Mouse (Mus musculus) heart, adult 2 months (tissue): ENCODE measurements at regions not wholly inside any gene's neighbourhood (a gene's known extent, or its start where the extent isn't known, plus 50 kb on each side); places are given as distances from the start of the nearest gene placed in this dataset.

Experiments
- CTCF ChIP-seq: fragments of 200-600 bp; IDR thresholded peaks from 2 replicates; pipeline ENCODE4 v1.8.1; 2022; ENCODE audit warnings: antibody characterized with exemption, mild to moderate bottlenecking, moderate library complexity
- EP300 ChIP-seq: fragments of 200-500 bp; IDR thresholded peaks from 2 replicates; pipeline ENCODE4 v1.6.1; 2011; ENCODE audit warnings: low read depth, low read length, control low read depth; ENCODE audit not compliant: insufficient read depth

- TF ChIP-seq CTCF (no peak), EP300 (no peak)
These were observed 121.4 kb upstream of the Vgll3 start for GRCm38 (mm10) chr16:65693626-65694025.
